Mouse (Mus musculus): Measurements from ENCODE around the gene Ddah1.

Gene Ddah1

DNA sequence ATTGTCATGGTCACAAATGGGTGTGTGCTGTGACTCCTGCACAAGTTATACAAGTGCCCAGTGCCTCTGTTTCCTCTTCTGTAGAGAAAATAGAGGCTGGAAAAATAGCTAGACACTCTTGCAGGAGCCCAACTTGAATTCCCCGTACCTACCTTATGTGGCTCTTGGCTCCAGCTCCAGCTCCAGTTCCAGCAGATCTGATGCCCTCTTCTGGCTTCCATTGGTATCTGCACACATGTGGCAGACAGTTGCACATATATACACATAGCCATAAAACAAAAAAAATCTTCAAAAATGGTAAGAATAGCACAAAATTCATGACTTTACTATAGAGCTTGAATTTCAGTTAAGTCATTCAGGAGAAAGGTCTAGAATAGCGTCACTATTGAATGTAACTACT, 62.5 kb downstream of the Ddah1 start:
- no peak for DNase-seq

DNA sequence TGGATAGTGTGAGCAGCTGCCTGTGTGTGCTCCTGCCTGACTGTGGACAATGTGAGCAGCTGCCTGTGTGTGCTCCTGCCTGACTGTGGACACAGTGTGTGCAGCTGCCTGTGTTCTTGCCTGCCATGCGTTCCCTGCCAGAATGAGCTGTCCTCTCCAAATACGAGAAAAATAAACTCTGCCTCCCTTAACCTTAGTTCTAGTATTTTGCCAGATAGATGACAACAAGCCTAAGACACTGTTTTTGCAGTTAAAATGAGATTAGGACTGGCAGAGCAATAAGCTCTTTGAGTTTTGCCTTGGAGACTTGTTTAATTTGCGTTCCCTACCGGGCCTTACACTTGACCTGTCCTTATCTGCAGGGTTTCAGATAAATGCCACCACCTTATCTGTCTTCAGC, 63.7 kb downstream of the Ddah1 start:
- no peak for DNase-seq

DNA sequence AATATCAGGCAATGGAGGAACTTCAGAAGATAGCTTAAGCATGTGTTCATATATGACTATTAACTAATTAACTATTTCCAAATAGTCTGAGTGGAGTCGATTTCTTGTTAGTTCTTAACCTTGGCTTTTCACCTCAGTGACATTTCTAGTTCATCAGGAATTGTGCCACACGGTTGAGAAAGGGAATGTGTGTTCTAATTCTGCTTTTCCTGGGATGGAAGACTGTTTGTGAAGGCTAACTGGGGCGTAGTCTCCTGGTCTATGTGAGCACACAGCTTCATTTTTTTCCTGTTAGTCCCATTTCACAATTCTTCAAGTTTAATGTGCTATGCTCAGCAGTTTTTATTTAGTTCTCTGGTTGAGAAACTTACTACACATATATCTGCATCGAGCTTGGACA, 65.2 kb downstream of the Ddah1 start:
- DNase-seq: no peak

DNA sequence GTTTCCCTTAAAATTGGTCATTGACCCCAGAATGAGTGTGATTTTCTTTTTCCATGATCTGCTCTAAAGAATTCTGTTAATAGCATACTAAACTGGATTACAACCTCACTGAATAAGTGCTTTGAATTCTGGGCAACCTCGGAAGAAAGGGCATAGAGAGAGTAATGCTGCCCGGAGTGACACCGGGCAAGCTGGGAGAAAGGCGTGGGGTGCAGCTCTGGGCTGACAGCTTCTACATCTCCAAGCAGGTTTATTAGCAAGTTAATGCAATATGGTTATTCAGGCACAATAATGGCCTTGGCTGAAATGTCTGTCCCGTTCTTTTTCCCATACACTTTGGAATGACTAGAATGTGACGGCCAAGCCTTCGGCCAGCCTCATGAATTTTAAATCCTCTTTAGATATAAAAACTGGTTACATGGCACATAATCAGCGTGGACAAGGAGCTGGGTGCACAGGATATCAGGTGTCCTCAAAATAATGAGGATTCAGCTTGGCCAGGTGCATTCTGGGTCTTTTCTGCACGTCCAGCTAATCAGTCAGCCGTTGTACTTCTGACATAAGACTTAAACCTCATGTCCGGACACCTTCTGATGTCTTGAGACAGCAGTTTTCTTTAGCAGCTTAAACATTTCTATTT, 67.1 kb downstream of the Ddah1 start:
- no peak for DNase-seq

DNA sequence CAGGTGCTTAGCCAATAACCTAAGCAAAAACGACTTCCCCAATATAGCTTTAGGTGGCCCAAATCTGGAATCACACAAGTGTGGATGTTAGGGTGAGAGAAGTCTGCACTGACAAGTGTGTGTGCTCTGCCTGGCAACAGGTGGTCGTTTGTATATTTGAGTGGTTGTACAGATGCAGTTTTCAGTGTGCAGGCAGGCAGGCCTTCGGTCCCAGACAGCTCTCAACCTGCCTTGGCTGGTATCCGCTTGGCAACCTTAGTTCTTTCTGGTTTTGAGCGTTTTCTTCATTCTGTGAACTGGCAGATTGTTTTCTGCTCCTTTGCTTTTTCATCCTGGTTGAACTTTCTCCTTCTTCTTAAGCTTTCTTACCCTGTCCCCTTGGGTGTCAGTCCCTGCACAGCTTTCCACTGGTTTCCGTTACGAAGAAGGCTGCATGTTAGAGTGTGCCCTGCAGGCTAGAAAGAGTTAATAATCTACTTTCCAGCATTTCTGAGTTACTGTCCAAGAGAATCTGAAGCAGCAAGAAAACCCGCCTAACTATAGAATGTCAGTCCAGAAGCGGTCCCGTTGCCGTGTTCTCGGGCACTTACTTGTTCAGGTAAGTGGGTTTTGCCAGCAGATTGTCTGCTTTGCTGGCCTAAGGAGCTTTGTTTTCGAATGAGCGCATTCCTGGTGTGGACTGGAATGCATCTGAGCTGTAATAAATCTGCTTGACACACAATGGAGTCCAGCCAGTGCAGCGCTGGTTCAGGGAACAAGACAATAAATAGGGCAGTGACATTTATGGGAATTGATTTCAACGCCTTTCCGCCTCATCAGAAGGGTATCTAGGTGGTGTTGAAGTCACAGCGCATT, 68.9 kb downstream of the Ddah1 start:
- DNase-seq: no peak

DNA sequence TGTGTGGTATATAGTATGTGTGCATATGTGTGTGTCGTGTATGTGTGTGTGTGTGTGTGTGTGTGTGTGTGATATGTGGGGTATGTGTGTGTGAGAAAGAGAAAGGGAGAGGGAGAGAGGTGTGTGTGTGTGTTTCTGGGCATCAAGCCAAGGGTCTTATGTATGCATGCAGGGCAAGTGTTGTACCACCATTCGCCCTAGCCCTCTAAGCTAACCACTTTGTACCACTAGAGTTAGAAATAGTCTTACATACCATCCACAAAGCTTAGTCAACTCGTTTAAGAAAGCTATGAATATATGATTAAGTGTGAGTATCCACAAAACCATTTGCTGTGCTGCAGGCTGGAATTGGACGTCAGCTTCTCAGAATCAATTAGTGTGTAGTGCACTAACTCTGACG, 70.4 kb downstream of the Ddah1 start:
- no peak for DNase-seq

DNA sequence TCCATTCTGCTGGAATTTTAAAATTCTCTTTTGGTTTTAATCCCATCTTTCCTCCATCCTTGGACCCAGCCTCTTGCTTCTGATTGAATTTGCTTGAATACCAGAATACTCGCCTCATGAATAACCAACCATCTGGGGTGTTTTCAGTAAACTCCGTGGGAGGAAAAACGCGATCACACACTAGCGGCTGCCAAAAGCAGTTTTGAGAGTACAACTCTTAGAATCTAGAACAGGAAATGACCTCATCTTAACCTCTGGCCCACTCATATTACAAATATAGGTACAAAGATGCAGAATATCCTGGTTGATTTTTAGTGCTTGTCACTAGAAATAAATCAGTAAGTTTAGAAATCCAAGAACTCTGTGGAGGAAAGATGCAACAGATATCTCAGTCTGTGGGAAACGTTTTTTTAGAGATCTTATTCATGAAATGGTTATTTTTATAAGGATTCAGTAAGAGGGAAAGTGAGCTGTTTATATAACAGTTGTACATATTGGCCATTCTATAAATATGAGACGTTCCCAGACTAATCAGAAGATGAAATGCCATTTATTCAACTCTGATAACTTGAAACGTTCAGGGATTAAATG, 75.6 kb downstream of the Ddah1 start:
- no peak for DNase-seq

DNA sequence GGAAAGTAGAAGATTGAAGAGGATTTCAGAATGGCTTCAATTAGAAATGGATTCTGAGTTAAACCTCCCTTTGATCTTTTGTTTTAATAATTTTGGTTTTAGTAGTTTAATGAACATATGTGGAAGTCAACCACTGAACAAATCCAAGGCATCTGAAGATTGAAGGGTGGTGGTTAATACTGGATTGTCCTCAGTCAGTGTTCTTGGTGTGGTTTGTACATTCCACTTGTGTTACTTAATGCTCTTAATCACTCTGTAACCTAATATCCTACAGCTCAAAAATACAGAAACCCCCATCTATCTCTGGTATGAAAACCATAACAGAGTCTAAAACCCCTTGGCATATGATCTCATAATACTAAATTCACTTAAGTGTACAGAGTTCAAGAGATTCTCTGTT, 79.8 kb downstream of the Ddah1 start:
- no peak for DNase-seq

DNA sequence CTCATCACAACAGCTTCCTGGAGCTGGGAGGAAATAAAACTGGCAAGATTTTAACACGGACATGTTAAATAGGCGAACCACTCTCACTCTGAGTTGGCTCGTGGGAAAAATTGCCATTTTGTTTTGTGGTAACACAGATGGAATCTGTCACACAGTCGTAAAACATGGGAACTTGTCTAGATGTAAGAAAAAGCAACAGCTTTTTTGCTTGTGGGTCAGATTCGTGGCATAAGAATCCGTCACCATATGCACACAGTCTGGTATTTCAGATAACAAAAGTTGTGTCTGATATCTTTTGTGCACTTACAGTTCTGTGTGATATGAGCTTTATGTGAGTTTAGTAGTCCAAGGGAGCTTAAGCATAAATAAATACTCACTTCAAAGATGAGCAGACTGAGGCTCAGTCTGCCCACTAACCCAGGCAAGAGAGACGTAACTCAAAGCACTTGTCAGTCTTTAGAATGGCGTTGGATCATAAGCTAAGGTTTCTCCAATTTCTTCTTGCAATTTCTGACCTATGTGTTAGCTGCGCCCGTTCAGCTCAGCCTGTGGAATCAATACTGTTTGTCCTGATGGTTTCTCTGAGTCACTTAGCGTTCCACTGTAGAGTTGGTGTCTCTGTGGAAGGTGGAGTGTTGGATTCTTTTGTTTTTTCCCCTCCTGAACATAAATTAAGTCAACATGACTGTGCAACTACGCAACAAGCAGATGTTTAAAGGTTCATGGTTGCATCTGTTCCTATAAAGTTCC, 83.7 kb downstream of the Ddah1 start:
- no peak for DNase-seq

DNA sequence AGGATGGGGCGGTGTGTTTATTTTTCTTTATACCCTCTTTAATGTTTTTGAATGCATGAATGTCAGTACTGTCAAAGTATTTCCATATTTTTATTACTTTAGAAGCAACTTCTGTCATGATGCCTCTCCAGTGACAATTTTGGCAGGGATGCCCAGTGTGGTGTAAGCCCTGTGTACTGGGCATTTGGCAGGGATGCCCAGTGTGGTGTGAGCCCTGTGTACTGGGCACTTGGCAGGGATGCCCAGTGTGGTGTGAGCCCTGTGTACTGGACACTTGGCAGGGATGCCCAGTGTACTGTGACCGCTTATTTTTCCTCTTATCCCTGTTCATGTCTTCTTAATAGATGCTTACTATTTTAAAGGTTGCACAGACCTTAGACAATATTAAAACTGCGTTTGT, 85.4 kb downstream of the Ddah1 start:
- no peak for DNase-seq

DNA sequence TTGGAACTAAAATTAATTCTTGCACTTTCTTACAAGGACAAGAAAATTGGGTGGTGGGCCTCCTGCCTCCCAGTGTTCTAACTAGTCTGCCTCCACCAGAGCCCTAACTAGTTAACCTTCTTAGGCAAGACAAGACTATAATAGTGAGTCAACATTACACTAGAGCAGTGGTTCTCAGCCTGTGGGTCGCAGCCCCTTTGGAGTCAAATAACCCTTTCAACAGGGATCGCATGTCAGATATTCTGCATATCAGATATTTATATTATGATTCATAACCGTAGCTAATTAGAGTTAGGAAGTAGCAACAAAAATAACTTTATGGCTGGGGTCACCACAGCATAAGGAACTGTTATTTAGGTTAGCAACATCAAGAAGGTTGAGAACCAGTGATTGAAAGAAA, 86.4 kb downstream of the Ddah1 start:
- DNase-seq: no peak

DNA sequence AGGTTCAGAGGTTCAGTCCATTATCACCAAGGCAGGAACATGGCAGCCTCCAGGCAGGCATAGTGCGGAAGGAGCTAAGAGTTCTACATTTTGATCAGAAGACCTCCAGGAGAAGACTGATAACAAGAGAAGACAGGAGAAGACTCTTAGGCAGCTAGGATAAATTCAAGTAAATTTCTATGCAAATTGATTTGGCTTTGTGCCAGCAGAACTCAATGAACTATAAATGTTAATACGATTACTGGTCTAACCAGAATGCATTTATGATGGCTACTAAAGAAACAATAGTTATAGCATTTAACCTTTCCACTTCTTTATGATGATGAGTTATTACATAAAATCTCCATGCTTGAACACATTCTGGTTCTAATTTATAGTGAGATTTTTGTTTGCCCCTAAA, 87.8 kb downstream of the Ddah1 start:
- DNase-seq: no peak

DNA sequence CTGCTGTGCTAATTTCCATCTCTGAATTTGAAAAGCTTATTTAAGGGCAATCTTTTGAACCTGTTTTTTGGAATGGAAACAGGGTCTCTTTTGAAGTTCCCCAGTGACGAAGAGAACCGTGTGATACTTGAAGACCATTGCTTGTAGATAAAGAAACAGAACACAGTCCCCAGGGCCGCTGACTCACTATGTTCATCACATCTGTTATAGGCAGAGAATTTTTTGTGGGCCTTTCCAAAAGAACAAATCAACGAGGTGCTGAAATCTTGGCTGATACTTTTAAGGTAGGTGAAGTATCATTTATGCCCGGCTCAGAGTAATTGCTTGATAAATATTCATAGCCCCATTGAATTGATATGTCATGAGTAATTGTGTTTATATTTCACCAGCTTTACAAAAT, 93.6 kb downstream of the Ddah1 start:
- no peak for DNase-seq

DNA sequence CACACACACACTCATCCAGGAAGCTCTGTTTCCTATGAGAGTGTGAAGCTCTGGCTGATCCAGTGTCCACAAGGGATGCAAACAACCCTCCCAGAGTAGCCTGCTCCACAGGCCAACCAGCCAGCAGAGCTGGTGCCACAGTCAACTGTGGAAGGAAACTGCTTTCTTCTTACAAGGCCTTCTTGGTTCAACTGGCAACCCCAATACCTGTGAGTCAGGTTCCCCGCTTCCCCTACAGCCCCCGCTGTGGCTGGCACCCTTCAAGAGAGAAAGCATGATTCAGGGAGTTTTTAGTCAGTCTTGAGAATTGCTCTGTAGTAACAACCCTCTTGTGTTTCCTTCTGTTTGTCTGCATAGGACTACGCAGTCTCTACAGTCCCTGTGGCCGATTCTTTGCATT, 94.3 kb downstream of the Ddah1 start:
- no peak for DNase-seq

DNA sequence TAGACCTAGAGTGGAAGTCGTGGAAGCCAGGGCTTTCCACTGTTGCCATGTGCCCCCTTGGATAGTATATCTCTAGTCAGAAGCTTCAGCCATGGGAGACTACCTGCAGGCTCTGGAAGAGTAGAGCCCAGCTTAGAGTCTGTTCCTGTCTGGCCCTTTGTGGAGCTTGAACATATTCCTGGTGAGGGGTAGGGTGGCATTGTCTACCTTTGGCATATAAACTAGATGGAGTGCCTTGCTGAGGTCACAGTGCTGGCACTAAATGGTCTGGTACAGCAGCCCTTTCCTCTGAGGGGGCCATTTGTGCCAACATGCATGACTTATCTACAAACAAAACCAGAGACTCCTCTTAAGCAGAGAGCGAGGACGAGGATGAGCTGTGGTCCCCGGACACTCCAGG, 95.2 kb downstream of the Ddah1 start:
- no peak for DNase-seq

DNA sequence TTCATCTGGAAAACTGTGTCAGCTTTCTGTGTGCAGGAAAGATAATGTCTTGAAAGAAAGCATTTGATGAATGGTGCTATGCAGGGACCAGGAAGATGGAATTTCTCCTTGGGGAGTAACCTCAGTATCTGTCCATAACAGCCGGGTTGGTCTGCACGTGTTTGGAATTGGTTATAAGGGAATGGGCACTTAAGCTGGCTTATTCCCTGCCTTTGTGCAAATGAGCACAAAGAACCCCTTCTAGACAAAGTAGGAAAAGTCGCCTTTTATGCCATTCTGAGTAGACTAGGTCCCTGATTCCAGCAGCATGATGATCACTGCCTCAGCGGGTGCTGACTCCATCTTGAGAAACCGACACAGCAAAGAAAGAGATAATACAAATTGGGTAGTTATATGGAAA, 96.0 kb downstream of the Ddah1 start:
- no peak for DNase-seq

DNA sequence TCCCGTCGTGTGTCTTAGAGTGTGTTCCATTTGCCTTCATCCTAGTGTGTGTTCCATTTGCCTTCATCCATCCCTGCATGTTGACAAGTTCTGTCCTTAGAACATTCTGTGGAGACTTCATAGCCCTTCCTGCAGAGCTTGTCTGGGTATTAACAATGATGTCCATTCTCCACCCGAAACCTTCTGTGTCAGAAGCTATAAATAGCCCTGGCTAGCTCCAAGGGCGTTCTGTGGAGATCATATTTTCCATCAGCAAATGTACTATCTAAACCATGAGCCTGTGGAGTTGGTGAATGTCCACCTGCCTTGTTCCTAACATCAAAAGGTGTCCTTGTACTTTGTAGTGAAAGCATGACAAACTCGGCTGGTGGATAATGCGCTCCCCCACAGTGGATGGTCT, 96.8 kb downstream of the Ddah1 start:
- no peak for DNase-seq

DNA sequence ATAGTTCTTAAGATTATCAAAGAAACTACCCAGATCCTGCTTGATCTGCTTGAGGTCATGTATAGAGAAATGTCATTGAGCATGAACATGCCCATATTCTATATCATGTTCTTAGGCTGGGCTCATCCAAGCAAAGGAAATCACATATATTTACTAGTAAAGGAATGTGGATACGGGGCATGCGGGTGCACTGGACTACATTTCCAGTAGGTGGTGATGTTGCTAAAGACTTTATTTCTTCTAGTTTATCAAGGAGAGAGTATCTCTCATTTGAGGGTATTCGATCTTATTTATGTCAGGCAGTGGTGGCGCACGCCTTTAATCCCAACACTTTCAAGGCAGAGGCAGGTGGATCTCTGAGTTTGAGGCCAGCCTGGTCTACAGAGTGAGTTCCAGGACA, 99.9 kb downstream of the Ddah1 start:
- DNase-seq: no peak

DNA sequence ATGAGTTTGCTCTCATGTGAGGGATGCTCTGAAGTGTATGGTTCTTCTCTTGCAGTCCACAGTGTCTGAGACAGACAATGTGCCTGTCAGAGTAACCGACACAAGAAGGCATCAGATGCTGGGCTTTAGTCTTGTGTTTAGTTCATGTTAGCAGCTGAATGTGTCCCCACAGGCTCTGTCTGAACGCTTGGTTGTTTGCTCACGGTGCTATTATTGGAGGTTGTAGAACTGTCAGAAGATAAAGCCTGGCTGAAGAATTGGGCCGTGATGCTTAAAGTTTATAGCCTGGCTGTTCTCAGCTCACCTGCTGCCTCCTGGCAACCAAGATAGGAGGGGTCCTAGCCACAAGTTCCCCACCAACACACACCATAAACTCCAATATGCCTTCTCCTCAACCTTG, 104.0 kb downstream of the Ddah1 start:
- no peak for DNase-seq

DNA sequence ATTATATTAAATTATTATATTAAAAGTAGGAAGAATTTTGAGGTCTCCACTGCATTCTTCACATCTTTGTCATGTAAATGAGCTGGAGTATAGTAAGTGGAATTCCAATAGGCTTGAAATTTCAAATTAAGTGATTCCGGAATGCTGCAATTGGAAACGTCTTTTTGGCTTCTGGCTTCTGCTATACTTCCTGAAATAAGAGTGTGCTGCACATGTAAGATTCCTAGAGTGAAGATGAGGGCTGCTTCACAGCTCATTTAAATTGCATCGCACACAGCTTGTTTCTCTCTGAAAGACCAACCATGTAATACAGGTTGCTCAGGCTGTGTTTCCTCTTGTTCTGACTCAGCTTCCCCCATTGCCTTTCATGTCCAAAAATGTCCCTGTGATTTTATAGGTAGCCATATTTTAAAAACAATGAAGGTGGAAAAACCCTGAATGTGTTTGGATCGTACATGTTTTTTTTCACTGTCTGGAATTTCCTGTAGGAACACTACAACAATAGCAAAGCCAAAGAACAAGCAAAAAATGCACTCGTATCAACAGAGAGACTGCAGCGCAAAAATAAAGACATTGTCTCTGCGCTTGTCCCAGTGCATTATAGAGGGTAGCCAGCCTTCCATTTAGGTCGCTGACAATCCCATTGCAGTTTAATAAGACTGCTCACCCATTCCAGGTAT, 105.7 kb downstream of the Ddah1 start:
- no peak for DNase-seq

DNA sequence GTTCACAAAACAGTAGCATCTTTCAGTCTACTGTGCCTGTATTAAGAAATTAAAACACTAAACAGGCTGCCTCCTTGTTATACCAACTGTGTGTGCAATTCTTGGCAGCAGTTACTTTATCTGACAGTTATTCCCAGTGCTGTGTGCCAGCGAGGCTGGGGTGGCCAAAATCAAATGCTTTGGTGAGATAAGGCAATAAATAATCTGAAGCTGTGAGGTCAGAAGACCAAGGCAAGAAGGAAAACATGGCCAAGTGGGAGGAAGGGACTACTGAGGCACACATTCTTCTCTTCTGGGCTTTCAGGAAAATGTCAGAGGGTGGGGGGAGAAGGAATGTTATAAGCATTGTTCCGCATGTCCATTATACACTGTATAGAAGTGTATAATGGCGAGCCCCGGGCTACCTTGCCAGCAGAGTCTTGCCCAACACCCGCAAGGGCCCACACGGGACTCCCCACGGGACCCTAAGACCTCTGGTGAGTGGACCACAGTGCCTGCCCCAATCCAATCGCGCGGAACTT, 106.3 kb downstream of the Ddah1 start:
- no peak for DNase-seq

DNA sequence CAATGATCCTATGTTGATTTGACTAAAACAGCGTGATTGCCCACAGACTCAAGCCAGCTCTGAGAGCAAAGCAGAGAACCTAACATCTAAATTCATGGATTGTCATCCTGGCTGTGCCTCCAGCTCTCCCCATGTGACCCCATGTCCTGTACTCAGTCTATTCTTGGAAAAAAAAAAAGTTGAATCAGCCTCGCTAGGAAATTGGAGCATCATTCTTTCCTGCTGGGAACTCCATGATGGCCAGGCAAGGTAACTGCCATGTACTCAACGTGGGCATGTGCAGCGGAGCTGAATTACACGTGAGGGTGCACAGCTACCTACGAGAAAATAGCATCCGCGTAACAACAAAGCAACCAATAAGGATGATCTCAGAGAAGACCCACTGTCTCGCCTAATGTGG, 114.2 kb downstream of the Ddah1 start:
- DNase-seq: no peak

DNA sequence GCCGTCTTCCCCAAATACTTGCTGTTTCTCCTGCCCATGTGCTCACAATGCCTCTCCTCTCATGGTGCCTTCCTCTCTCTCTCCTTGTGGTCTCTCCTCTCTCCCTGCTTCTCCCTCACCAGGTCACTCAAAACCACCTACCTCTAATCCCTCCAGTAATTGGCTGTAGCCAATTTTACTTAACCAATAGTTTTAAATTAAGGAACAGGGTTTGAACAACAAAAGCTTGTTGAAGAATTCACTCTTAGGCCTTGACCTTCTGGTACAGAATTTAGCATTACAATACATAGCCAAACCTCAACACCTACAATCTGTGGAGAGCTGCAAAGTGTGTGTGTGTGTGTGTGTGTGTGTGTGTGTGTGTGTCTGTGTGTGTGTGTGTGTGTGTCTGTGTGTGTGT, 114.8 kb downstream of the Ddah1 start:
- no peak for DNase-seq
